Mouse (Mus musculus) G1E (cell line): ENCODE results near the gene G430095P16Rik.

Source experiments
- CTCF ChIP-seq: IDR thresholded peaks from 2 replicates; pipeline ENCODE4 v1.5.1; 2012; ENCODE audit warnings: low read depth, low read length, inconsistent platforms, mixed read lengths
- GATA1 ChIP-seq: IDR thresholded peaks from 2 replicates; pipeline ENCODE4 v1.6.1; 2012; ENCODE audit warnings: borderline replicate concordance, low read length, inconsistent platforms, mixed read lengths
- GATA2 ChIP-seq: IDR thresholded peaks from 2 replicates; pipeline ENCODE4 v1.6.1; 2012; ENCODE audit warnings: low read depth, low read length, inconsistent platforms, borderline replicate concordance
- POLR2AphosphoS5 ChIP-seq: IDR thresholded peaks from 2 replicates; pipeline ENCODE4 v1.6.1; 2012; ENCODE audit warnings: low read depth, low read length, inconsistent platforms; ENCODE audit not compliant: insufficient replicate concordance
- TAL1 ChIP-seq: conservative IDR thresholded peaks from 2 replicates; pipeline ENCODE4 v1.6.1; 2012; ENCODE audit warnings: low read depth, low read length, inconsistent platforms, mixed read lengths

DNA sequence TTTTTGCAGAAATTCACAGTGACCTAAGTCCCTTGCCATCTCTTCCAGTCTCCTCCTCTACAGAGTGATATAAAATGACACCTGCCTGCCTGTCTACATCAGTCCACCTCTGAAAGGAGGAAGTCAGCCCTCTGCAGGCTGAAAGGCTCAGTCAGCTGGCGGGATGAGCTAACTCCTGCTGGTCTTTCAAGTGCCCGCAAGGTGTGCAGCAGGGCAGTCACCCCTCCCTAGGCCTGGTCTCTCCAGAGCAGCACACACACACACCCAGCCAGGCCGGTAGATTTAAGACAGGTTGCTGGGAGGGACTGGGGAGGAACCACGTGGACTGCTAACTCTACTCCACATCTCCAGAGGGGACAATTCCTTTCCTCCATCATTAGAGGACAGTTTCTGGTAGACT, 41.3 kb downstream of the G430095P16Rik start:
- TF ChIP-seq CTCF (no peak), GATA1 (no peak), POLR2AphosphoS5 (no peak), TAL1 (no peak), GATA2 (no peak)
